Mouse (Mus musculus) intestine, embryonic 15.5 days (tissue): ENCODE results near the gene Fcrla. TPM values are rescaled to one million over a fixed set of nuclear protein-coding genes. Genes with fewer than 3 reads are reported as not detected.
"Not testable (repeated sequence)": the region's sequence is repeated elsewhere in the genome, so short reads cannot be mapped to it uniquely, and the experiment has no call there.

Source experiments
- ATAC-seq: fragments of 200-750 bp; cut with Nextera tagmentation; 2 replicates; pipeline ENCODE4 v1.8.0; 2017; ENCODE audit warnings: moderate TSS enrichment, moderate library complexity
- H3K27ac ChIP-seq: fragments of 300-500 bp; sonication (generic); 2 replicates; pipeline ENCODE4 v1.5.1; 2015; ENCODE audit warnings: mild to moderate bottlenecking, inconsistent platforms
- H3K27me3 ChIP-seq: fragments of 300-500 bp; sonication (generic); replicated peaks from 2 replicates; pipeline ENCODE4 v1.6.1; 2015; ENCODE audit warnings: inconsistent platforms
- H3K36me3 ChIP-seq: fragments of 300-500 bp; sonication (generic); 2 replicates; pipeline ENCODE4 v1.6.1; 2015; ENCODE audit warnings: inconsistent platforms
- H3K4me1 ChIP-seq: fragments of 300-500 bp; sonication (generic); replicated peaks from 2 replicates; pipeline ENCODE4 v1.6.1; 2015; ENCODE audit warnings: inconsistent platforms
- H3K4me2 ChIP-seq: fragments of 300-500 bp; sonication (generic); replicated peaks from 2 replicates; pipeline ENCODE4 v1.6.1; 2015; ENCODE audit warnings: mild to moderate bottlenecking, inconsistent platforms
- H3K4me3 ChIP-seq: fragments of 300-500 bp; sonication (generic); replicated peaks from 2 replicates; pipeline ENCODE4 v1.5.1; 2015; ENCODE audit warnings: inconsistent platforms
- H3K9ac ChIP-seq: fragments of 300-500 bp; sonication (generic); 2 replicates; pipeline ENCODE4 v1.6.1; 2015; ENCODE audit warnings: inconsistent platforms
- H3K9me3 ChIP-seq: fragments of 300-500 bp; sonication (generic); 2 replicates; pipeline ENCODE4 v1.6.1; 2016; ENCODE audit warnings: inconsistent platforms
- WGBS: fragments of 180-500 bp; shearing (Covaris S2); methylation state at CpG from one replicate; pipeline ENCODE4 v1.1.7; 2015; 5-methylcytosine and 5-hydroxymethylcytosine counted together
- polyA plus RNA-seq: library from polyadenylated mRNA; unstranded; fragments of >200 nt; fragmentation: Nextera tagmentation; extraction: Ambion mirVana; gene quantifications from 2 replicates; pipeline ENCODE4 v1.2.1, GENCODE M21; 2015

The Fcrla gene
- polyA plus RNA-seq, 1 experiment from 2014 or later = not detected

DNA sequence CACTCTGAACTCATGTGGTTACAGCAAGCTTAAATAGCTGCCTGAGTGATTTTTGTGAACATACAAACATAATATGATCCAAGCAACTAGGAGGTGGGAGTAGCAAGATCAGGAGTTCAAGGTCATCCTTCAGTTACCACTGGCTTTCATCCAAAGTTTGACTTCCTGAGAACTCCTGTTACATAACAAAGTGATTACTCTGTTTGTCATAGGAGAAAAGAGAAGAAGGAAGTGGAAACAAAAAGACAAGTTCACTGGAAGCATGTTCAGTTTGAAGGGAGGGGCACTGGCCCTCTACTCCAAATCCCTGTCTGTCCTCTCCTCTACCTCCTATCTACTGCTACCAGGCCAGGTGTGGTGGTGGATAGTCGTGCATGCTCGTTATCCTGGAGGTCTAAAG is 32.4 kb upstream of the Fcrla start:
- Histone ChIP-seq H3K4me3 (no peak overlapping the region), H3K9ac (no peak overlapping the region), H3K9me3 (no peaks in the 10 kb centered on the region), H3K4me2 (no peak overlapping the region), H3K4me1 (no peaks in the 10 kb centered on the region; the same call in 1 of the 2 replicates), H3K27ac (no peak overlapping the region), H3K27me3 (no peaks in the 10 kb centered on the region), H3K36me3 (no peaks in the 10 kb centered on the region)
- no peak for ATAC-seq
- 67% methylated on average over 2 of the region's 2 CpGs for WGBS

GRCm38 (mm10) chr1:170958225-170958624 is 30.8 kb upstream of the Fcrla start:
- no peak for ATAC-seq
- Histone ChIP-seq H3K9ac (no peak overlapping the region), H3K9me3 (no peaks in the 10 kb centered on the region), H3K4me1 (no peaks in the 10 kb centered on the region; the same call in 1 of the 2 replicates), H3K27me3 (no peaks in the 10 kb centered on the region), H3K4me3 (no peak overlapping the region), H3K4me2 (no peak overlapping the region), H3K36me3 (no peaks in the 10 kb centered on the region), H3K27ac (no peak overlapping the region)
- WGBS = 51% methylated on average over 3 of the region's 3 CpGs

GRCm38 (mm10) chr1:170953192-170953591 is 25.8 kb upstream of the Fcrla start:
- Histone ChIP-seq H3K4me3 (no peak overlapping the region), H3K36me3 (no peaks in the 10 kb centered on the region), H3K4me2 (no peak overlapping the region), H3K9ac (no peak overlapping the region), H3K9me3 (no peaks in the 10 kb centered on the region), H3K27ac (no peak overlapping the region), H3K4me1 (no peaks in the 10 kb centered on the region), H3K27me3 (no peaks in the 10 kb centered on the region)
- WGBS = 80% methylated on average over 2 of the region's 2 CpGs
- ATAC-seq = no peak

GRCm38 (mm10) chr1:170950772-170951171 is 23.4 kb upstream of the Fcrla start:
- WGBS = 29% methylated on average over 3 of the region's 3 CpGs
- Histone ChIP-seq H3K9ac (no peak overlapping the region), H3K27me3 (no peaks in the 10 kb centered on the region), H3K4me3 (no peak overlapping the region), H3K27ac (no peak overlapping the region), H3K4me1 (no peaks in the 10 kb centered on the region), H3K4me2 (no peak overlapping the region), H3K9me3 (no peaks in the 10 kb centered on the region), H3K36me3 (no peaks in the 10 kb centered on the region)
- no peak for ATAC-seq

- 94% methylated on average over 7 of the region's 9 CpGs for WGBS
- not testable (repeated sequence) for H3K9me3 ChIP-seq, H3K4me3 ChIP-seq, H3K27ac ChIP-seq, H3K4me1 ChIP-seq, H3K27me3 ChIP-seq, H3K36me3 ChIP-seq, H3K4me2 ChIP-seq, ATAC-seq, H3K9ac ChIP-seq
Measured at GRCm38 (mm10) chr1:170944908-170945307, 17.5 kb upstream of the Fcrla start.

GRCm38 (mm10) chr1:170944151-170944550 is 16.8 kb upstream of the Fcrla start:
- H3K4me3 ChIP-seq, H3K9ac ChIP-seq, H3K27ac ChIP-seq, H3K36me3 ChIP-seq, H3K4me2 ChIP-seq, ATAC-seq, H3K4me1 ChIP-seq, H3K9me3 ChIP-seq, H3K27me3 ChIP-seq: not testable (repeated sequence)
- 95% methylated on average over 9 of the region's 9 CpGs for WGBS

DNA sequence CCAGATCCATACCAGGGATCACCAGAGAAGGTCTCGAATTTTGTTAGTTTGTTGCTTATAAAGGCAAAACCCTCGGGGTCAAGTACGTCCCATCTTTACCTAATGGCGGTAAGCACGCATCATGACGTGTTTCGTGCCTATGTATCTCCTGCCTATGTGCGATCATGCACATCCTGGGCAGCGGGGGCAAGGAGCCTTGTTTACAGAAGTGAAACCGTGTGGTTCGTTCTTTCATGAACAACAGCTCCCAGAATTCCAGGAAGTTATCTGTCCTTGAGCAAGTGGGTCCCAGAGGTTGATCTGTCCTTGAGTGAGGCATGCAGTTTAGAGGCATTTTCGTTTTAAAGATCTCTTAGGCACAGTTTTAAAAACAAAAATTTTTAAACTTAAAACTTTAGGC is 11.9 kb upstream of the Fcrla start:
- WGBS = 86% methylated on average over 12 of the region's 12 CpGs
- Histone ChIP-seq H3K4me2 (no peak overlapping the region), H3K36me3 (no peaks in the 10 kb centered on the region), H3K4me1 (no peaks in the 10 kb centered on the region), H3K9ac (no peak overlapping the region), H3K27ac (no peak overlapping the region), H3K9me3 (no peaks in the 10 kb centered on the region), H3K4me3 (no peak overlapping the region), H3K27me3 (no peaks in the 10 kb centered on the region)
- ATAC-seq = no peak

DNA sequence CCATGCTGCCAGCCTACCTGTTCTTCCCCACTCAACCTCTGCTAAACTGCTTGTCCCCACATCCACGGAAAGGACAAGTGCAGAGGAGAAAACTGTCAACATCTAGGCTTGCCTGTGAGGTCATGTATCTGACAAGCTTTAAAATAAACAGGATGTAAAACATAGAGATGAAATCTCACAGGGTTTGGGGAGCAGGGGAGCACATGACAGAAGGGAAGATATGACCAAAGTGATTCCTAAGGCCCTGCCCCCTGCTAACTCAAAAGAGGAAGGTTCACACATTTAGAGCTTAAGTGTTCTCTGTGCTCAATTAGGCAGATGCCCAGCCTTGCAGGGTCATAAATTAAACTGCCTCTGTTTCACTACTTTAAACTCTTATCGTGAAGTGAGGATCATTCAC is 7.0 kb upstream of the Fcrla start:
- no peak for ATAC-seq
- H3K9me3 ChIP-seq = no peaks in the 10 kb centered on the region
- no peak overlapping the region for H3K9ac ChIP-seq
- H3K27me3 ChIP-seq = no peaks in the 10 kb centered on the region
- no peaks in the 10 kb centered on the region for H3K4me1 ChIP-seq
- no peak overlapping the region for H3K4me2 ChIP-seq
- WGBS = 40% methylated on average over 2 of the region's 2 CpGs
- H3K27ac ChIP-seq = no peak overlapping the region
- H3K4me3 ChIP-seq = no peak overlapping the region
- H3K36me3 ChIP-seq = no peaks in the 10 kb centered on the region

GRCm38 (mm10) chr1:170933940-170934339 is 6.6 kb upstream of the Fcrla start:
- no peaks in the 10 kb centered on the region for H3K9me3 ChIP-seq
- WGBS = 70% methylated on average over 1 of the region's 1 CpGs

GRCm38 (mm10) chr1:170933386-170933920 is 6.1 kb upstream of the Fcrla start:
- Histone ChIP-seq H3K4me2 (no peak overlapping the region), H3K36me3 (no peaks in the 10 kb centered on the region), H3K27ac (no peak overlapping the region), H3K9ac (no peak overlapping the region), H3K9me3 (no peaks in the 10 kb centered on the region), H3K27me3 (no peaks in the 10 kb centered on the region), H3K4me1 (no peaks in the 10 kb centered on the region), H3K4me3 (no peak overlapping the region)
- ATAC-seq = no peak
- 75% methylated on average over 6 of the region's 6 CpGs for WGBS

More at GRCm38 (mm10) chr1:170933940-170934339, 6.6 kb upstream of the Fcrla start:
- no peak for ATAC-seq
- Histone ChIP-seq H3K27ac (no peak overlapping the region), H3K27me3 (no peaks in the 10 kb centered on the region), H3K9ac (no peak overlapping the region), H3K36me3 (no peaks in the 10 kb centered on the region), H3K4me1 (no peaks in the 10 kb centered on the region), H3K4me2 (no peak overlapping the region), H3K4me3 (no peak overlapping the region)

DNA sequence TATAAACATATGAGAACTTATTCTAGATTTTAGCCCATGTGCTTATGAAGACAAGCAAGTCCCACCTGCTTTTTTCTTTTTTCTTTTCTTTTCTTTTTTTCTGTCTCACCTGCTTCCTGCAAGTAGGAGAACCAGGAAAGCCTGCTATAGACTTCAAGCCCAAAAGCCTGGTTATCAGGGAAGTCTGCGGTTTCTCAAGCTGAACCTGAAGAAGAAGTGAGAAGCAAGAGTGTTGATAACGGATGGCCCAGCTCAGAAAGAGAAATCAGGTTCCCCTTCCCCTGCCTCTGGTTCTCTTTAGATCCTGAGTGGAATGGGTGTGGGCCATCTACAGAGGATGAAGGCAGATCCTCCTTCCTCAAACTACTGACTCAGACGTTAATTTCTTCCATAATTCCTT is 4.7 kb upstream of the Fcrla start:
- Histone ChIP-seq H3K27me3 (no peaks in the 10 kb centered on the region), H3K9ac (no peak overlapping the region), H3K9me3 (no peaks in the 10 kb centered on the region), H3K27ac (no peak overlapping the region), H3K4me1 (no peaks in the 10 kb centered on the region), H3K36me3 (no peaks in the 10 kb centered on the region), H3K4me3 (no peak overlapping the region), H3K4me2 (no peak overlapping the region)
- WGBS = 74% methylated on average over 3 of the region's 3 CpGs
- ATAC-seq = no peak

GRCm38 (mm10) chr1:170929245-170929644 is 1.9 kb upstream of the Fcrla start:
- H3K36me3 ChIP-seq = no peaks in the 10 kb centered on the region
- H3K9ac ChIP-seq = no peak overlapping the region
- no peak overlapping the region for H3K4me3 ChIP-seq
- H3K9me3 ChIP-seq = no peaks in the 10 kb centered on the region
- 84% methylated on average over 4 of the region's 4 CpGs for WGBS
- no peaks in the 10 kb centered on the region for H3K27me3 ChIP-seq
- no peak for ATAC-seq
- H3K4me2 ChIP-seq = no peak overlapping the region
- no peak overlapping the region for H3K27ac ChIP-seq
- no peaks in the 10 kb centered on the region for H3K4me1 ChIP-seq

DNA sequence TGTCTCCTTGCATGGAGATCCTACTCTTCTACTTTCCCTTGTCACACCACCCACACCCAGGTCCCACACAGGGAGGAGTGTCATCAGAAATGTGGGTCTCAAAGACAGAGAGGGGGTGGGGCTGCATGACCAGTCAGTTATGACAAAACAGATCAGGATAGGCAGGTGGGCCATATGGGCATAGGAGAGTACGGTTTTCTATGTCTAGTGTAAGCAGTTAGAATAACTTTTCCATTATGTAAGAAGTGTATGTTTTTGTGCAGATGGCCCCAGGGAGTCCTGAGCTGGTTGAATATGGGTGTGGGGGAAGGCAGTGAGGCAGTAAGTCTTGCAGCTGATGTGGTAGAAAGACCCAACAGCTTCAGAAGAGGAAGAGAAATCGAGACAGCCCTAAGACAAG is 1.1 kb upstream of the Fcrla start:
- no peak overlapping the region for H3K4me2 ChIP-seq

More for the DNA sequence above, 1.1 kb upstream of the Fcrla start:
- Histone ChIP-seq H3K9ac (no peak overlapping the region), H3K4me1 (no peaks in the 10 kb centered on the region), H3K4me3 (no peak overlapping the region), H3K27ac (no peak overlapping the region), H3K27me3 (no peaks in the 10 kb centered on the region), H3K9me3 (no peaks in the 10 kb centered on the region), H3K36me3 (no peaks in the 10 kb centered on the region)
- WGBS = 54% methylated on average over 2 of the region's 2 CpGs
- no peak for ATAC-seq
